Mouse (Mus musculus) heart, adult 9 months (tissue): ENCODE measurements around the gene 1700025B11Rik.
"Not testable (repeated sequence)": the region's sequence is repeated elsewhere in the genome, so short reads cannot be mapped to it uniquely, and the experiment has no call there.

Experiments
- DNase-seq, 2 experiments: peaks; one replicate each; pipeline ENCODE4 v3.0.0; 2022; ENCODE audit warnings: low spot score in 2 of 2

1700025B11Rik gene

DNA sequence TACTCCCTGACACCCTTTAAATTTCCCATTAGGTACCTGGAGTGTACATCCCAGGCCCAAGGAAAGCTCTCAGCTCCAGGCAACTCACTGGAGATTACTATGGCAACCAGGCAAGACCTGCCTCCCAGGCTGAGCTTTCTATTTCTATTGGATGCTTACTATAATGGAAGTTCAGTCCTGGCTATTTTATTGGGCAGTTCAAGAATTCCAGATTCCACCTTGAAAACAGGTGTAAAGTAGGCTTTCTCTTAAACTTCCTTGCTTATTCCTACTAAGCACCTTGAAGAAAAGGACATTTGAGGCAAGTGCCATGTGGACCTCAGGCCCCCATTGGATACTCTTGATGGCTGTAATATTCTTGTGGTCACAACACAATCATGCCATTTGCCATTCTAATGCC is at the start of gene 1700025B11Rik:
1700025B11Rik (minus strand) TSS at position 101 of the 400 bp plus-strand sequence.
- no peak for DNase-seq

DNA sequence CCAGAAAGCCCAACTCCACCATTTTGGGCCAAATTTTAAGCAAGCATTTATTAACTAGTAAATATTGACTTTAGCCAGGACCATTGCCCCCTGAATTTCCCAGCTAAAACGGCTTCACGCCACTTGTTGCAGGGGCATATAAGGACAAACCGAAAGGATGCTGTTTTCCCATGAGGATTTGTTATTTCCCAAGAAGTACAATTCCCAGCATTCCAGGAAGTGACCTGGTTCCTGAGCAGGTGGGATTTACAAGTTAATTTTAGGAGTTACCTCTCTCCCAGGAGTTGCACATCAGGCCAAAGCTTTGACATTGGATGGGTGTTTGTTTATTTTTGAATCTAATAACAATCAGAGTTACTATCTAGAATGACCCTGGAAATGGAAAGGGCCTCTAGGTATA is 44.4 kb upstream of the 1700025B11Rik start:
- DNase-seq, result peak; percentile 14 to 45

DNA sequence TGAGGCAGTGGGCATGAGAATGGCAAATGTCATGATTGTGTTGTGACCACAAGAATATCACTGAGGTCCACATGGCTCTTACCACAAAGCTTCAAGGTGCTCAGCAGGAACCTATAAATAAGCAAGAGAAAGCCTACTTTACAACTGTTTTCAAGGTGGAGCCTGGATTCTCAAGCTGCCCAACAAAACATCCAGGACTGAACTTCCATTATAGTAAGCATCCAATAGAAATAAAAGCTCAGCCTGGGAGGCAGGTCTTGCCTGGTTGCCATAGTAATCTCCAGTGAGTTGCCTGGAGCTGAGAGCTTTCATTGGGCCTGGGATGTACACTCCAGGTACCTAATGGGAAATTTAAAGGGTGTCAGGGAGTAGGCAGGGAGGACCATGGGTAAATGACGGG is 37.3 kb upstream of the 1700025B11Rik start, which contains the start of gene Gm36245:
Gm36245 (plus strand) TSS at position 301 of the 400 bp plus-strand sequence.
- DNase-seq, result no peak

DNA sequence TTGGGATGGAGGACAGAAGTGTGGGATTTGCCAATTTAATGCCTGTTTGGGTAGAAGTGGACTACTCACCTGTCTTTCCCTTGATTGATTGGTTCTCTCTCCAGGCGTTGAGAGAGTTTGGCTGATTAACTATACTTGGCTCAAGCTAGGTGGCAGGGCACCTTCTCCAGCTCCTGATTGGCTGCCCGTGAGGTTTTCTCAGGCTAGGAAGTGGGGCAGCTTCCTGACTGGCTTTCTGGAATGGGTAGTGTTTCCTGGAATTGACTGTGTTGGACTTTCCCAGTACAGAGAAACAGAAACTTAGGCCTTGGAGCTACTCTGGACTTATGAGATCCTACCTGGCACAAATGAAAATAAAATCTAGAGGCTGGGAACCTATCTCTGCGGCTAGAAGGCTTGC is 36.7 kb upstream of the 1700025B11Rik start:
- peak; percentile 24 to 46 for DNase-seq

DNA sequence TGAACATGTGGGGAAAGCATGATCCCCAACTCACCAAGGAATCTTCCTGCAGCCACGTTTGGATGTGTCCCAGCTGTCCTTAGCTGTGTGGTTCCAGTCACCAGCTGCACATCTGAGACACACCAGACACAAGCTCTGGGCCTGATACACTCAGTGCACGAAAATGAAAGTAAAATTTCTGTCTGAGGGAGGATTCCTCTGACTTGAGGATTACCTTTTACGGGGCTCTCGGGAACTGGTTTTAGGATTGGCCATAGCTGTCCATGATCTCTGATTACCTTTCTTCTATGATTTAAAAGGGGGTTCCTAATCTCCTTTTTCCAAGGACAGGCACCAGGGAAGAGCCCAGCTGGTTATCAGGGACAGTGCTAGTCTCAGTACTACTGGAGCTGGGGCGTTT is 34.3 kb upstream of the 1700025B11Rik start, which contains the start of gene Apol10b:
Apol10b (minus strand) TSS at position 165 of the 400 bp plus-strand sequence.
- DNase-seq, result peak; percentile 31 to 36

DNA sequence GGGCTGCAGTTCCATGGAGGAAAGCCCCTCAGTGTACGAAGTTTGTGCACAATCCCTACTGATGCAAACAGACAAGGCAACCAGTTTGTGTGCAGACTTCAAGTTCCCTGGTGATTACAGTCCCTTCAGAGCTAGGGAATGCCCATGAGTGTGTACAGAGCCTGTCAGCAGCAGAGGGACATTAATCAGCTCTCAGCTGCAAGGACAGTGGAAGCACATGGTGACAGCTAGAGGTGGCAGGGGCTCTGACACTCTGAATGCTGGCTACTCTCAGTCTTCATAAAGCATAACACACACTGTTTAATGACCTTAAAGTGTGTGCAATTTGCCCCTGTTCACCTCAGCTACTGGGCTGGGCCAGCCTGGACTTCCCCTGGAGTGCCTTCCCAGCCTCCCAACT is 31.9 kb upstream of the 1700025B11Rik start:
- DNase-seq, result no peak

DNA sequence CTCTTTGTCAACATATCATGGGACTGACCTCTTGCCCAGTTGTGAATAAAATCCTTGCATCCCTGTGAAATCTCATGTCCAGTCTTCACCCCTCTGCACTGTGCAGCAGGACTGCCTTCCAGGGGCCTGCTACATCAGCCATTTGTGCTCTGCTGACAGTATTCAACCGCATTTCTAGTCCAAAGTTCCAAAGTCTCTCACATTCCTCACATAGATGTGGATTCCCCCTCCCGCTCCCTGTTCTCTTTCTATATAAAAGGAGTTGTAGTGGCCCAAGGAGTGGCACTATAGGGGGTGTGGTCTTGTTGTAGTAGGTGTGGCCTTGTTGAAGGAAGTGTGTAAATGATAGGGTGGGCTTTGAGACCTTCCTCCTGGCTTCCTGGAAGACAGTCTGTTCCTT is 29.2 kb upstream of the 1700025B11Rik start:
- no peak for DNase-seq

DNA sequence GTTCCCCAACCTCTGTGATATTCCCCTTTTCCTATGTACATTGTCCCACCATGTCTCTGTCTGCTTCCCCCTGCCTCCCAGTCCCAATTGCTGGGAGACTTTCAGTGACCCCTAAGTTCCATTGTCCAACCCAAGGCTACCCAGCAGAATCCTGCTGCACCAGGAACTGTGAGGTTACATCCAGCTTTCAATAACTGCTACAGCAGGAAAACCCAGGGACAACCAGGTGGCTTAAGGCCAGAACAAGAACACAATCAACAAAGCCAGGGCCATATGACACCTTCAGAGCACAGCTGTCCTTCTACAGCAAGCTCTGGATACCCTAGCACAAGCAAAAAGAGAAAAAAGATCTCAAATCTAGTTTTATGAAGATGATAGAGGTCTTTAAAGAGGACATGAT is 27.3 kb upstream of the 1700025B11Rik start:
- DNase-seq, result peak in 1 of 2 experiments; percentile 30

DNA sequence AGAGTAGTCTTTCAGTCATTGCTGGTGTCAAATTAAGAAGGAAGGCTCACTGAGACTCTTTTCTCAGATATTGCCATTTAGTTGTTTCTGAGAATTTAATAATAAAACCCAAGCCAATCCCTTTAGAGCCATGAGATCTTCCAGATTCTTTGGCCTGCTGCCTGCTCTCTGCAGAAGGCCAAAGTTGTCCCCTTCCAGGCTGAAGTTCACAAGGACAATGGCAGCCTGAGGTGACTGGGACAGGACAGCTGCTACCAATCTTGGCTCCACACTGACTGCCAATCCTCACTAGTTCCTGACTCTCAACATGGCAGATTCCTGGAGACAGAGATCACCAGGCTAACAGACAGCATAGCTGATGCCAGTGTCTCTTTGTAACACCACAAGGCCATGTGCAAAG is 25.3 kb upstream of the 1700025B11Rik start:
- DNase-seq, result peak; percentile 44 to 51

DNA sequence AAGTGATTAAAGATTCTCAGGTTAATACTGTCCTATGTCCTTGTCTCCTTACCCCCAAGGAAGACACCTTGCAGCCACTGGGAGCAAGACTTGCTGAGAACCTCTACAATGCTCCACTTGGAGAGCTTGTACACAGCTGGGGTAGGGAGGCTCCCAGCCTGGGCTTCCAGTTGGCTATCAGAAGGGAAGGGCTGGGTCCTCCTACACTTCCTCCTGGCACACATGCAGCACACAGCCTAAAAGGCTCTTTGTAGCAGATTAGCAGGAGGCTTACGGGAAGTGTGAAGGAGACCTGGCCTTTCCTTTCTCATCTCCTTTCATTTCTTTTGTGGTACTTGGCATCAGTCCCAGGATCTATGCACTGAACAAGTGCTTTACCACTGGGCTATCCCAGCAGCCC is 20.0 kb upstream of the 1700025B11Rik start:
- DNase-seq, result peak; percentile 77 to 87

DNA sequence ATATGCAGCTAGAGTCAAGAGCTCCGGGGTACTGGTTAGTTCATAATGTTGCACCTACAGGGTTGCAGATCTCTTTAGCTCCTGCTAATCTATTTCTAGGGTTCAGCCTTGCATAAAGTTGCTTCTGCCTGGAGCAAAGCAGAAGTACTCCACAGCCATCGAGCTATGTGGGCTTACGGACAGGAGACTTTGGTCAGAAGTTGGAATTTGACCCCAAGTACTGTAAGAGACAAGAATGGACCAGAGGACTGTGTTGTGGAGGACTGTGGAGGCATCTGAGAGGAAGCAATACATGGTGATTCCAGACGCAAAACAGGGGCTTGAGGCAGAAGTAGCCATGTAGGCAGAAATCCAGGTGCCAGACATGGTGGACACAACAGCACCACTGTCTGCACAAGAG is 17.6 kb upstream of the 1700025B11Rik start:
- DNase-seq, result no peak

DNA sequence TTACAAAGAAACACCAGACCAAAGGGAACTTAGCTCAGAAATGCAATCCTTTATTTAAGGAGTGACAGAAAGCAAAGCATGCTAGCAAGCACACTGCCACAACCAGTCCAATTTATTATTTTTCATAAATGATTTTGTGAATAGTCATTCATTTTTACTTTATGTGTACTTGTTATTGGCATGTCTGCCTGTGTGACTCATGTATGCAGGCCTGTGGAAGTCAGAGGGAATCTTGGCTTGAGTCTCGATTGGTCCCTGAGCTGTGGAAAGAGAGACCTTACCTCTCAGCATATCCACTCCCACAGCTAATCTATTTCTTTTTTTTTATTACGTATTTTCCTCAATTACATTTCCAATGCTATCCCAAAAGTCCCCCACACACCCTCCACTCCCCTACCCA is 17.1 kb upstream of the 1700025B11Rik start:
- DNase-seq, result peak in 1 of 2 experiments; percentile 17

DNA sequence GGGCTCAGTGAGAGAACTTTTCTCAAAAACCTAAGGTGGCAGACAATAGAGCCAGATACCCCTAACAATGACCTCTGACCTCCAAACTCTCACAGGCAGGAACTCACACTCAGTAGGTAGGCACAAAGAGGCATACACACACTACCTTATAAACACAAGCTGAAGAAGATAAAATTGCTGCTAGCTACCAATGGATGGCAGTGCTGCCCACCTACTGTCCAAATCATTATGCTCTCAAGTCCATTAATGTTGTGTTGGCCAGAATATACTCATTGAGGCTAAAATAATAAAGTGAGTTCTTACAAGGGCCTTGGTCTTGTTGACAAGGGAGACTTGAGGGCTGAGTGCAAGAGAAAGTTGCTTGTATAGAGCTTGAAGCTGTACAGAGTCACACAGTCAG is 1.5 kb upstream of the 1700025B11Rik start:
- DNase-seq, result no peak

DNA sequence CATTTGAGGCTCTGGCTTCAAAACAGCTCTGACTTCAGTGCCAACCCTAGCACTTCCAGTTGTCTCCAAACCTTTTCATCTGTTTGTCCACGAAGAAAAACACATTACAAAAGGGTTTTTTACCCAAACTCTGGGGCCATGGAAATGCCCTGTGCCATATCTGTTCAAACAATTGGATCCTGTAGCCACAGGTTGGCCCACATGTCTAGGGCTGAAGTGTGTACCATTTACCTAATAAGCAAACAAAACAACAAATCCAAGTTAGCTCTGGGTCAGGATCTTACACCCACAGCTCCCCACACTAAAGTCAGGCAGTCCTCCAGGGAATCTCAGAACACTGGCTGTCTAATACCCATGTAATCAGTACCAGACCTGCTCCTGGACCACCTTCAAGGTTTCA is 22.5 kb downstream of the 1700025B11Rik start:
- DNase-seq, result not testable (repeated sequence)

DNA sequence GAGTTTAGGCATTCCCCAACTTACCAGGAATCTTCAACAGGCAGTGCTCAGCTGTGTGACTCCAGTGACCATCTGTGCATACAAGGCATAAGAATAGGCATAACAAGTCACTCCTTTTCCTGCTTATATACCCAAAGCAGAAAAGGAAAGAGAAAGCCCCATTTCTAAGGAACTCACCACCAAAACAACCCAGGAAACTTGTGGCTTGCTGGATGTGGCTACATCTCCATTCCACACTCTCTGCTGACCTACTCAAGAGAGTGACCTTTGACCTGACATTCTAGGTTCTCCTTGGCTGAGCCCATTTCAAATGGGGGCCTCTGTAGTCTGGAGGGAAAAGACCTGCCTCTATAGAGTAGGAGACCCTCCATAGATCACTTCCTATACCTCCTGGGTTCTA is 28.5 kb downstream of the 1700025B11Rik start, which contains the start of gene Apol7c:
Apol7c (minus strand) TSS at position 101 of the 400 bp plus-strand sequence.
- no peak for DNase-seq

DNA sequence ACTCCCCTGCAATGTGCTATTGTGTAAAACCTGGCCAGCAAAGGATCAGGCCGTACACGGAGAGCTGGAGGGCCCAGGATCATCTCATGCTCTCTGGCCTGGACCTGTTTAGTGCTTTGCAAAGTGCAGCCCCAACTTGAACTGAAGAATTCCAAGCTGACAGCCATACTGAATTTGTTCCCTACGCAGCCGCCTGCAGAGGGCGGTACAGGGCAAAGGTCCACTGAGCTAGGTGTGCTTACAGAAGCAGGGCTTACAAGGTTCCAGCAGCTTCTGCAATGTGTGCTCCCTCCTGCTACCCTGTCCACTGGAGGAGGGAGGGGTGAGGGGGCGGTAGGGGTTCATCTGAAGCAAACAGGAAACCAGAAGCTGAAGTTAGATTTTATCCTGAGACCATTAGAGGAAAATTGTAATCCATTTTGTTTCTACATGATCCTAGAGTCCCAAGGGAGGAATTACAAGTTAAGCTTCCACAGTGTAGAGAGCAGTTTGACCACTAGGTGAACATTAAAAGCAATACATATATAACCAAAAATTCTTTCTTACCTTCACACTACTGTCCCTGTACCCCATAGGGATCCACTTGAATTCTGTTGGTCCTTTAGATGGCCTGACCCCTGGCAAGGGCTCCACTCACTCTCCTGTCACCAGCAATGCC is 38.4 kb downstream of the 1700025B11Rik start:
- DNase-seq, result peak; percentile 16 to 48

DNA sequence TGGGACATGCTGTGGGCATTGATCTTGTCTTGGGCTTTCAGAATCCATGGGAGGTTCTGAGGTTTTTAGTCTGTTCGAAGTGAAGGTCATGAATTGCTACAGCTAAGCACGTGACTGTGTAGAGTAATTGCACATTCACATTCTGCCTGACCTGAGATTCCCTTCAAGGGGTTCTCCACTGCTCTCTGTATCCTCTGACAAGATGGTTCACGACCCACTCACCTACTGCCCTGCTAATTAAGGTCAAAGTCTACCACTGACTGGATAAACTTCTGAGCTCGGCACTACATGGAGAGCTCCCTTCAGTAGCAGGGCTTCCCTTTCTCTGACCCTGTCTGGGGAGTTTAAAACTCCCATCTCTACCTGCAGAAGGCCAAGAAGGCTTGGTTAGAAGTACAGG is 41.1 kb downstream of the 1700025B11Rik start:
- not testable (repeated sequence) for DNase-seq
